Mouse (Mus musculus): Measurements from ENCODE around the gene Fam166b.

Gene Fam166b

GRCm38 (mm10) chr4:43428180-43428861 is 613 bp downstream of the Fam166b start:
- DNase-seq (ENCODE audit: low read depth, low spot score) = no peak

DNA sequence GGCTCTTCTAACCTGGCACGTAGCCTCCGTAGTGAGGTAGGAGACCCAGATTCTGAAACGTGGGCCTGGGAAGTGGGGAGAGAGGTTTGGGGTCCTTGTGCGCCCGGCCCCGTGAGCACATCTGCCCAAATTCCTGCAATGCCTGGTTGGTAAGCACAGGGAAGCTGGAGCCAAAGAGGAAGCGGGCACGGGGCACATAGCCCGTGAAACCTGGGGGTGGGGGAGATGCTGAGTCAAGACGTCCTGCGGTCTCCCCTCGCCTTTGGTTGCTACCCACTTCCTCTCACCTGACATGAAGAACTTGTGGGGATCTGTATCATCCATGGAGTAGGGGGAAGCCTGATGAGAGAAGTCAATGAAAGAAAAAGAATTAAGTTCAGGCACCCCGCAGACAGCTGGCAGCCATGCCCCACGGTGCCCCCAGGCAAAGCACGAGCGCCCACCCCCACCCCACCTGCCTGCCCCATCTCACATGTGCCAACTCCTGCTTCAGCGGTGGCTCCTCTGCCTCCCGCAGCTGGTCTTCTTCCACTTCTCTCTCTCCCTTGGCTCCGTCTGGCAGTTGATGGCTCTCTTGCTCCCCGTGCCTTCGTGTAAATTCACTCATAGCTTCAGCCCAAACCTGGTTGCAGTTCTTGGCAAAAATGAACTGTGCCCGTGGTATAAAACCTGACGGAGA is 1.3 kb downstream of the Fam166b start:
- DNase-seq (ENCODE audit: low read depth, low spot score) = no peak

DNA sequence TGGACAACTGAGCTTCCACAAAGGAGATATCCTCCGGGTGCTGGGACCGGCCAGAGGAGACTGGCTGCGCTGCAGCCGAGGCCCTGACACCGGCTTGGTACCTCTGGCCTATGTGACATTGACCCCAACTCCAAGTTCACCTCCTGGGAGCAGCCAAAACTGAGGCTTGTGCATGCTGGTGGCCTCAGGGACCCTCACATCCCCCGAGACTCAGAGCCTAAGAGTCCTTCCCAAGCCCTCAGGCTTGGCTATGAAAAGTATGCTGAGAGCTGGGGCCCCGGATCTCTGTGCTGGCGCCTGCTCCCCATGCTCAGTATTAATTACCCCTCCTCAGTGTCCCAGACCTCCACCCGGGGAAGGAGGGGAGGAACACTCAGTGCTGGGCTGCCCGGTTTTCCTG is 2.4 kb downstream of the Fam166b start:
- no peak for DNase-seq (ENCODE audit: low read depth, low spot score)

DNA sequence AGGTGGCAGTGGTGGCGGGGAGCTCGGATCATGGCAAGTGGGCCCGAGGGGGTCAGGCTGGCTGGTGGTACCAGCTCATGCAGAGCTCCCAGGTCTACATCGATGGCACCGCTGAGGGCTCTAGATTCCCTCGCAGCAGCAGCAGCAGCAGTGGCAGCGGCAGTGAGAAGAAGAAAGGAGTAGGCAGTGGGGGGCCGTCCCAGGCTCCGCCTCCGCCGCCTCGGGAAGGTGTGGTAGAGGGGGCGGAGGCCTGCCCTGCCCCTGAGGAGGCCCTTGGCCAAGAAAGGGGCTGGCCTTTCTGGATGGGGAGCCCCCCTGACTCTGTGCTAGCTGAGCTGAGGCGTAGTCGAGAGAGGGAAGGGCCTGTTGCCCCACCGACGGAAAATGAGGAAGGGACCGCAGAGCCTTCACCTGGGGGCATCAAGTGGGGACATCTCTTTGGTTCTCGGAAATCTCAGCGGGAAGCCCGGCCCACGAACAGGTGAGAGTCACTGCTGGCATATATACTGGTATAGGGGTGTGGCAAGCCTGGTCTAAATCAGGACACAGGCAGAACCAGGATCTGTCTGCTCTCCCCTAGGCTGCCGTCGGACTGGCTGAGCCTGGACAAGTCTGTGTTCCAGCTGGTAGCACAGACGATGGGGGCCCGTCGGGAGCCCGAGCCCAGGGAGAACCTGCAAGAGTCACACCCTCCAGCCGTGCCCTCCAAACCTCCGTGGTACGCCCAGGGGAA is 3.1 kb downstream of the Fam166b start:
- DNase-seq (ENCODE audit: low read depth, low spot score) = no peak

- no peak for DNase-seq (ENCODE audit: low read depth, low spot score)
Observed at GRCm38 (mm10) chr4:43425197-43425596, 3.7 kb downstream of the Fam166b start.

- no peak for DNase-seq (ENCODE audit: low read depth, low spot score)
Observed at GRCm38 (mm10) chr4:43424072-43424471, 4.9 kb downstream of the Fam166b start.

- no peak for DNase-seq (ENCODE audit: low read depth, low spot score)
Observed at GRCm38 (mm10) chr4:43423267-43423934, 5.5 kb downstream of the Fam166b start.

GRCm38 (mm10) chr4:43421632-43422240 is 7.2 kb downstream of the Fam166b start:
- no peak for DNase-seq (ENCODE audit: low read depth, low spot score)

GRCm38 (mm10) chr4:43420305-43420704 is 8.6 kb downstream of the Fam166b start:
- DNase-seq (ENCODE audit: low read depth, low spot score) = no peak

GRCm38 (mm10) chr4:43419801-43420281 is 9.1 kb downstream of the Fam166b start:
- no peak for DNase-seq (ENCODE audit: low read depth, low spot score)

DNA sequence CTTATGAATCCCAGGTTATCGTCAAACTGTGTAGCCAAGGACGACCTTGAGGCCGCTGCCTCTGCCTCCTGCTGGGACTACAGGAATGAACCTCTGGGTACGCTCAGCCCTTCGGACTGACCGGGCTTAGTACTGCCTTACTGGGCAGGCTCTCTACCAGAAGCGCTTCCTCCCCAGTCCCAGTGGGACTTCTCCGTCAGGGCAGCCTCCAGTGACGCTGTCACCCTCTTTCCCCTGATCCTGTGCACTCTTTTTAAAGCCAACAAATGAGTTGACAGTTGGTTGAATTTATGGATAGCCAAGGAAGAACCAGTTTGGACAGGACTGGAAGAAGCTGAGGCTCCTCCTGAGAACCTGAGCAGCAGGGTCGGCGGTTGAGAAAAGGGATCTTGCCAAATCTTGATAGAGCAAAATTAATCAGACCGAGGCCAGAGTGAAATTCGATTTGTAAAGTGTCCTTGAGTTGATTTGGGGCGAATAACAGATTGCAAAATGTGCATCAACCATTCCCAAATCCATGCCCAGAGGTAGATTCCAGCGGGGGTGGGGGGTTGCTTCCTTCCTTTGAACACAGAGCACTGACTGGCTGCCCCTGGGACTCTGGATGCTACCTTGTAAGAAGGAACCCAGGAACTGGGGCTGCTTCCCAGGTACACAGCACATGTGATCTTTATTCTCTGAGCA is 9.8 kb downstream of the Fam166b start:
- no peak for DNase-seq (ENCODE audit: low read depth, low spot score)

DNA sequence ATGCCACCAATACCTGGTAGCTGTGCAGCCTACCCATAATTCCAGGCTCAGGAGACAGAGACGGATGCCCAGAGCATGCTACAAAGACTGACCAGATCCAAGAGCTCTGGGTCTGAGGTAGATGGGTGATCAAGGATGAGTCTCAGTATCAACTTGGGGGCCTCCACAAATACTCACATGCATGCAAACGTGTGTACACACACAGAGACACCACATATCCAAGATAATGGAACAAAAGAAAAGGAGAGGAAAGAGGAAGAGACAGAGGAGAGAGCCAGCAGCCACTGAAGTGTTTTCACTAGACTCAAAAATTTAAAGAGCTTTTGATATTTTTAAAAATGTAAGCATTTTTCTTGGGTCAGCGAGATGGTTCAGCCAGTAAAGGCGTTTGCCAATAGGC is 10.5 kb downstream of the Fam166b start:
- no peak for DNase-seq (ENCODE audit: low read depth, low spot score)

- no peak for DNase-seq (ENCODE audit: low read depth, low spot score)
Observed at GRCm38 (mm10) chr4:43417269-43418062, 11.5 kb downstream of the Fam166b start.

GRCm38 (mm10) chr4:43416071-43416490 is 12.9 kb downstream of the Fam166b start:
- no peak for DNase-seq (ENCODE audit: low read depth, low spot score)

- no peak for DNase-seq (ENCODE audit: low read depth, low spot score)
Observed at GRCm38 (mm10) chr4:43415221-43416070, 13.5 kb downstream of the Fam166b start.

GRCm38 (mm10) chr4:43414761-43415160 is 14.2 kb downstream of the Fam166b start:
- DNase-seq (ENCODE audit: low read depth, low spot score) = no peak

- no peak for DNase-seq (ENCODE audit: low read depth, low spot score)
Observed at GRCm38 (mm10) chr4:43407071-43407920, 21.6 kb downstream of the Fam166b start.
